ENCODE assay signal across 8 mouse cellular contexts in genomic region chr19:46529601-46530448, GRCm38 (mm10). TPM values are rescaled to one million over a fixed set of nuclear protein-coding genes. Genes with fewer than 3 reads are reported as not detected.
A peak's percentile ranks its signal among the peaks of the same experiment; 100 is the strongest.
DNase-seq lines count a peak whose midpoint lies in the region; ATAC-seq and TF ChIP-seq lines count a peak whose summit lies in the region.

No protein-coding gene starts in this region.

- H3K9ac ChIP-seq in forebrain, embryonic 14.5 days (ENCODE audit: low read length), result peak overlapping the region; percentile 59
- H3K9ac ChIP-seq in neural tube, embryonic 13.5 days, result peak overlapping the region; percentile 69

- no peaks in the 10 kb centered on the region for H3K36me3 ChIP-seq in spleen, adult 2 months (ENCODE audit: control insufficient read depth, insufficient read depth, low read length)
- H3K36me3 ChIP-seq in forebrain, embryonic 14.5 days (ENCODE audit: control insufficient read depth, insufficient read depth, low read length), result peaks cover 5% of the 10 kb centered on the region
- H3K36me3 ChIP-seq in neural tube, embryonic 13.5 days, result no peaks in the 10 kb centered on the region

- peak overlapping the region; percentile 62 for H3K4me2 ChIP-seq in forebrain, embryonic 14.5 days (ENCODE audit: low read length)
- H3K4me2 ChIP-seq in neural tube, embryonic 13.5 days, result peak overlapping the region; percentile 59

- 0 out of 2 replicates have a peak, but pooled peaks have one; percentile 1 for ATAC-seq in forebrain, embryonic 14.5 days
- 0 out of 2 replicates have a peak, but pooled peaks have one; percentile 2 for ATAC-seq in neural tube, embryonic 13.5 days (ENCODE audit: low read depth)

- no peaks in the 10 kb centered on the region for H3K27me3 ChIP-seq in spleen, adult 2 months (ENCODE audit: control insufficient read depth, insufficient read depth, low read length)
- no peaks in the 10 kb centered on the region for H3K27me3 ChIP-seq in forebrain, embryonic 14.5 days (replicated peaks; ENCODE audit: control insufficient read depth, insufficient read depth, low read length)
- no peaks in the 10 kb centered on the region for H3K27me3 ChIP-seq in neural tube, embryonic 13.5 days

- no peak for DNase-seq in spleen, adult 2 months (ENCODE audit: low read depth in 1 of 2, low spot score in 2 of 2)
- no peak for DNase-seq in spleen, postnatal 36 days (ENCODE audit: low spot score in 2 of 2)
- DNase-seq in forebrain, embryonic 14.5 days (ENCODE audit: low spot score), result no peak
- peak; percentile 39 for DNase-seq in kidney, postnatal 10 days
- DNase-seq in gastrocnemius, postnatal 25 days, result no peak
- no peak for DNase-seq in retina, postnatal 1 day
- DNase-seq in left cerebral cortex, adult 8-10 months (ENCODE audit: low spot score in 2 of 2), result no peak

- H3K4me1 ChIP-seq in spleen, adult 2 months (ENCODE audit: control insufficient read depth, insufficient read depth, insufficient read length), result peaks cover 10% of the 10 kb centered on the region; the same call in 1 of the 2 replicates
- H3K4me1 ChIP-seq in forebrain, embryonic 14.5 days (ENCODE audit: control insufficient read depth, insufficient read depth, low read length), result peaks cover 78% of the 10 kb centered on the region
- H3K4me1 ChIP-seq in neural tube, embryonic 13.5 days (replicated peaks), result peaks cover 97% of the 10 kb centered on the region

- no peaks in the 10 kb centered on the region for H3K9me3 ChIP-seq in forebrain, embryonic 14.5 days (replicated peaks; ENCODE audit: control insufficient read depth, low read length)
- no peaks in the 10 kb centered on the region for H3K9me3 ChIP-seq in neural tube, embryonic 13.5 days

- 65% methylated on average over 13 of the region's 13 CpGs for WGBS in spleen, adult 2 months
- 12% methylated on average over 13 of the region's 13 CpGs for WGBS in forebrain, embryonic 14.5 days
- 5% methylated on average over 13 of the region's 13 CpGs for whole genome bisulfite sequencing in neural tube, embryonic 13.5 days

- TF ChIP-seq POLR2A in spleen, adult 2 months (IDR thresholded peaks at IDR 0.05; ENCODE audit: low read depth, low read length), result no peak

- H3K4me3 ChIP-seq in spleen, adult 2 months (ENCODE audit: extremely low read depth, insufficient read depth, insufficient read length), result no peak overlapping the region
- H3K4me3 ChIP-seq in forebrain, embryonic 14.5 days (ENCODE audit: low read depth, low read length), result no peak overlapping the region
- no peak overlapping the region for H3K4me3 ChIP-seq in neural tube, embryonic 13.5 days

- peak overlapping the region; percentile 12 for H3K27ac ChIP-seq in spleen, adult 2 months (ENCODE audit: insufficient read depth, low read length)
- H3K27ac ChIP-seq in forebrain, embryonic 14.5 days (ENCODE audit: low read depth, low read length), result peak overlapping the region; percentile 92
- H3K27ac ChIP-seq in neural tube, embryonic 13.5 days (replicated peaks), result peak overlapping the region; percentile 92

- no peak for TF ChIP-seq CTCF in spleen, adult 2 months (IDR thresholded peaks at IDR 0.05; ENCODE audit: extremely low read depth, insufficient read depth, insufficient read length, insufficient replicate concordance)

RNA-seq across cellular contexts. Expression of gene Trim8, which starts 28.3 kb away (rescaled TPM):
- polyA plus RNA-seq in spleen, adult 2 months (2012; rRNA removed), result 47.1 and 58.4 TPM in 2 replicates
- 23.0 and 24.8 TPM in 2 replicates for polyA plus RNA-seq in forebrain, embryonic 14.5 days (2014; fragmentation: Nextera tagmentation; extraction: Ambion mirVana)
- polyA plus RNA-seq in neural tube, embryonic 13.5 days (2015; fragmentation: Nextera tagmentation; extraction: Ambion mirVana), result 26.5 and 30.4 TPM in 2 replicates
- 10 to 100 TPM; 19.1 to 20.6 TPM for total RNA-seq in gastrocnemius, postnatal 25 days (2021)
- total RNA-seq in left cerebral cortex, adult 8-10 months (2022), result 100 to 1,000 TPM; 103 to 108 (median 104) TPM

RNA-seq across cellular contexts. Expression of gene Arl3, which starts 43.2 kb away (rescaled TPM):
- 5.5 and 6.8 TPM in 2 replicates for polyA plus RNA-seq in spleen, adult 2 months (2012; rRNA removed)
- polyA plus RNA-seq in forebrain, embryonic 14.5 days (2014; fragmentation: Nextera tagmentation; extraction: Ambion mirVana), result 159 and 164 TPM in 2 replicates
- polyA plus RNA-seq in neural tube, embryonic 13.5 days (2015; fragmentation: Nextera tagmentation; extraction: Ambion mirVana), result 208 and 217 TPM in 2 replicates
- total RNA-seq in gastrocnemius, postnatal 25 days (2021), result 10 to 100 TPM; 49.6 to 55.8 TPM
- total RNA-seq in left cerebral cortex, adult 8-10 months (2022), result 100 to 1,000 TPM in 3 of 4 experiments, 10 to 100 TPM in 1; 94.2 to 133 (median 116) TPM

RNA-seq across cellular contexts. Expression of gene Sfxn2, which starts 43.3 kb away (rescaled TPM):
- polyA plus RNA-seq in spleen, adult 2 months (2012; rRNA removed), result 3.2 and 4.1 TPM in 2 replicates
- 6.8 and 8.0 TPM in 2 replicates for polyA plus RNA-seq in forebrain, embryonic 14.5 days (2014; fragmentation: Nextera tagmentation; extraction: Ambion mirVana)
- polyA plus RNA-seq in neural tube, embryonic 13.5 days (2015; fragmentation: Nextera tagmentation; extraction: Ambion mirVana), result 10.6 and 12.9 TPM in 2 replicates
- 1 to 10 TPM; 2.8 TPM for total RNA-seq in gastrocnemius, postnatal 25 days (2021)
- 1 to 10 TPM; 4.3 to 5.6 (median 4.8) TPM for total RNA-seq in left cerebral cortex, adult 8-10 months (2022)

Comparison
In these comparisons a context has a peak if more than half of its experiments do, and no peak if none do; other contexts are left out.
1. H3K27ac ChIP-seq: peak in every context shown above with its lines; median percentile 92 in forebrain, embryonic 14.5 days; 92 in neural tube, embryonic 13.5 days; 12 in spleen, adult 2 months.
2. RNA of gene Arl3, which starts 43.2 kb away (polyA plus RNA-seq): 208 to 217 TPM in neural tube, embryonic 13.5 days and 159 to 164 TPM in forebrain, embryonic 14.5 days; 5.5 to 6.8 TPM in spleen, adult 2 months; every median in the first group is over 10 times any median in the second.